In genomic region chr15:81247583-81248340, GRCm38 (mm10) we compare ENCODE assay signal across 9 mouse cellular contexts. TPM values are rescaled to one million over a fixed set of nuclear protein-coding genes. Genes with fewer than 3 reads are reported as not detected.
DNase-seq lines count a peak whose midpoint lies in the region; ATAC-seq and TF ChIP-seq lines count a peak whose summit lies in the region.
"Had no signal": no experiment of that assay in that cellular context is flagged by ENCODE, and none has a peak within 500 bp of the region (broad histone marks: within the 10 kb centered on the region; RNA-seq: fewer than 3 reads in every experiment).

No protein-coding gene starts in this region.

- no peak for TF ChIP-seq CTCF in liver, postnatal 0 days (IDR thresholded peaks at IDR 0.05; ENCODE audit: low read depth)

- H3K4me2 ChIP-seq in liver, embryonic 12.5 days, result peak overlapping the region; percentile 33
- H3K4me2 ChIP-seq in liver, embryonic 11.5 days, result no peak overlapping the region; the same call in 1 of the 2 replicates
- 0 out of 2 replicates have a peak overlapping the region, but pooled peaks have one; percentile 12 for H3K4me2 ChIP-seq in hindbrain, embryonic 14.5 days (replicated peaks)
- H3K4me2 ChIP-seq in liver, postnatal 0 days (ENCODE audit: low read depth, low read length), result peak overlapping the region; percentile 67
- H3K4me2 ChIP-seq: limb, embryonic 12.5 days had no signal

- 25% methylated on average over 13 of the region's 13 CpGs for WGBS in liver, embryonic 12.5 days (ENCODE audit: insufficient replicate concordance)
- 26% methylated on average over 13 of the region's 13 CpGs for WGBS in liver, embryonic 11.5 days
- 48% methylated on average over 13 of the region's 13 CpGs for WGBS in hindbrain, embryonic 14.5 days
- WGBS in liver, postnatal 0 days (ENCODE audit: insufficient replicate concordance), result 11% methylated on average over 13 of the region's 13 CpGs

- H3K9ac ChIP-seq in liver, embryonic 12.5 days, result no peak overlapping the region
- no peak overlapping the region for H3K9ac ChIP-seq in liver, embryonic 11.5 days (ENCODE audit: low read depth, low read length)
- no peak overlapping the region for H3K9ac ChIP-seq in hindbrain, embryonic 14.5 days
- H3K9ac ChIP-seq in liver, postnatal 0 days (replicated peaks), result no peak overlapping the region
- H3K9ac ChIP-seq: limb, embryonic 12.5 days had no signal

- no peak overlapping the region for H3K4me3 ChIP-seq in liver, embryonic 12.5 days
- no peak overlapping the region for H3K4me3 ChIP-seq in liver, embryonic 11.5 days (ENCODE audit: low read depth, low read length)
- no peak overlapping the region for H3K4me3 ChIP-seq in hindbrain, embryonic 14.5 days (replicated peaks; ENCODE audit: low read length)
- H3K4me3 ChIP-seq in liver, postnatal 0 days (ENCODE audit: low read depth, low read length), result peak overlapping the region; percentile 8; the same call in 1 of the 2 replicates
- H3K4me3 ChIP-seq: limb, embryonic 12.5 days had no signal

- TF ChIP-seq EP300 in liver, postnatal 0 days (IDR thresholded peaks at IDR 0.05; ENCODE audit: low read depth), result peak; percentile 65

- H3K9me3 ChIP-seq in liver, embryonic 12.5 days (replicated peaks), result no peaks in the 10 kb centered on the region
- H3K9me3 ChIP-seq in liver, embryonic 11.5 days (ENCODE audit: control insufficient read depth, low read length), result no peaks in the 10 kb centered on the region
- no peaks in the 10 kb centered on the region for H3K9me3 ChIP-seq in hindbrain, embryonic 14.5 days (ENCODE audit: control insufficient read depth, low read length)
- peaks cover 5% of the 10 kb centered on the region; the same call in 1 of the 2 replicates for H3K9me3 ChIP-seq in liver, postnatal 0 days (ENCODE audit: low read length)

- no peaks in the 10 kb centered on the region for H3K36me3 ChIP-seq in liver, embryonic 12.5 days
- no peaks in the 10 kb centered on the region for H3K36me3 ChIP-seq in liver, embryonic 11.5 days (ENCODE audit: control insufficient read depth, insufficient read depth, low read length)
- H3K36me3 ChIP-seq in hindbrain, embryonic 14.5 days (replicated peaks; ENCODE audit: control insufficient read depth, insufficient read depth), result no peaks in the 10 kb centered on the region
- H3K36me3 ChIP-seq in liver, postnatal 0 days (replicated peaks; ENCODE audit: insufficient read depth, low read length), result peaks cover 3% of the 10 kb centered on the region; the same call in 1 of the 2 replicates
- H3K36me3 ChIP-seq: limb, embryonic 12.5 days had no signal

- H3K27me3 ChIP-seq in liver, embryonic 12.5 days (replicated peaks), result no peaks in the 10 kb centered on the region
- H3K27me3 ChIP-seq in liver, embryonic 11.5 days (replicated peaks; ENCODE audit: control insufficient read depth, insufficient read depth, low read length), result no peaks in the 10 kb centered on the region
- H3K27me3 ChIP-seq in hindbrain, embryonic 14.5 days (ENCODE audit: control insufficient read depth, insufficient read depth, low read length), result no peaks in the 10 kb centered on the region
- no peaks in the 10 kb centered on the region for H3K27me3 ChIP-seq in liver, postnatal 0 days (ENCODE audit: insufficient read depth, low read length)
- H3K27me3 ChIP-seq: limb, embryonic 12.5 days had no signal

- no peak overlapping the region for H3K27ac ChIP-seq in liver, embryonic 12.5 days
- H3K27ac ChIP-seq in liver, embryonic 11.5 days (ENCODE audit: low read depth, low read length), result no peak overlapping the region
- peak overlapping the region; percentile 26; the same call in 1 of the 2 replicates for H3K27ac ChIP-seq in hindbrain, embryonic 14.5 days
- peak overlapping the region; percentile 83 for H3K27ac ChIP-seq in liver, postnatal 0 days (ENCODE audit: low read depth)
- H3K27ac ChIP-seq: limb, embryonic 12.5 days had no signal

- ATAC-seq in liver, embryonic 12.5 days, result no peak
- ATAC-seq in liver, embryonic 11.5 days (replicated peaks; ENCODE audit: low FRiP score), result no peak
- ATAC-seq in common myeloid progenitor, adult 5-6 weeks (replicated peaks; ENCODE audit: low read depth, poor library complexity, severe bottlenecking), result 0 out of 2 replicates have a peak, but pooled peaks have one; percentile 39
- ATAC-seq in hindbrain, embryonic 14.5 days (ENCODE audit: low FRiP score), result no peak
- peak; percentile 79 for ATAC-seq in liver, postnatal 0 days

- no peak for DNase-seq in liver, embryonic 11.5 days (ENCODE audit: low spot score)
- no peak for DNase-seq in hindbrain, embryonic 14.5 days (ENCODE audit: low spot score)
- peak; percentile 49 for DNase-seq in liver, postnatal 0 days
- DNase-seq in right cerebral cortex, adult 2 months (ENCODE audit: low spot score in 2 of 2), result no peak
- no peak for DNase-seq in thymus, postnatal 0 days (ENCODE audit: low spot score)
- no peak for DNase-seq in cerebellum, adult 9-10 months

- peaks cover 8% of the 10 kb centered on the region; the same call in 1 of the 2 replicates for H3K4me1 ChIP-seq in liver, embryonic 12.5 days
- no peaks in the 10 kb centered on the region; the same call in 1 of the 2 replicates for H3K4me1 ChIP-seq in liver, embryonic 11.5 days (replicated peaks; ENCODE audit: control insufficient read depth, insufficient read depth, low read length)
- no peaks in the 10 kb centered on the region for H3K4me1 ChIP-seq in hindbrain, embryonic 14.5 days (replicated peaks; ENCODE audit: control insufficient read depth, insufficient read depth, low read length)
- H3K4me1 ChIP-seq in liver, postnatal 0 days (ENCODE audit: insufficient read depth), result peaks cover 13% of the 10 kb centered on the region

RNA-seq across cellular contexts. Expression of gene Mchr1, which starts 12.5 kb away (rescaled TPM):
- 0.19 TPM in 1 of 2 replicates, not detected in the other for polyA plus RNA-seq in liver, embryonic 12.5 days (2016; fragmentation: Nextera tagmentation; extraction: Ambion mirVana)
- 0.12 and 0.29 TPM in 2 replicates for polyA plus RNA-seq in liver, embryonic 11.5 days (2014; fragmentation: Nextera tagmentation; extraction: Ambion mirVana)
- total RNA-seq in common myeloid progenitor, adult 5-6 weeks (2017), result not detected in 2 replicates
- 3.4 and 5.4 TPM in 2 replicates for polyA plus RNA-seq in hindbrain, embryonic 14.5 days (2014; fragmentation: Nextera tagmentation; extraction: Ambion mirVana)
- 0.12 and 0.17 TPM in 2 replicates for polyA plus RNA-seq in liver, postnatal 0 days (2015; fragmentation: Nextera tagmentation; extraction: Ambion mirVana)
- 0.10 and 0.26 TPM in 2 replicates for polyA plus RNA-seq in thymus, postnatal 0 days (2015; fragmentation: Nextera tagmentation; extraction: Ambion mirVana)

RNA-seq across cellular contexts. Expression of gene Mrtfa, which starts 57.2 kb away (rescaled TPM):
- polyA plus RNA-seq in liver, embryonic 12.5 days (2016; fragmentation: Nextera tagmentation; extraction: Ambion mirVana), result 8.0 and 8.7 TPM in 2 replicates
- 18.9 and 20.6 TPM in 2 replicates for polyA plus RNA-seq in liver, embryonic 11.5 days (2014; fragmentation: Nextera tagmentation; extraction: Ambion mirVana)
- total RNA-seq in common myeloid progenitor, adult 5-6 weeks (2017), result 10.5 and 13.8 TPM in 2 replicates
- polyA plus RNA-seq in hindbrain, embryonic 14.5 days (2014; fragmentation: Nextera tagmentation; extraction: Ambion mirVana), result 29.0 and 31.5 TPM in 2 replicates
- 4.3 and 4.5 TPM in 2 replicates for polyA plus RNA-seq in liver, postnatal 0 days (2015; fragmentation: Nextera tagmentation; extraction: Ambion mirVana)
- polyA plus RNA-seq in thymus, postnatal 0 days (2015; fragmentation: Nextera tagmentation; extraction: Ambion mirVana), result 17.3 and 19.0 TPM in 2 replicates

Comparison
In these comparisons a context has a peak if more than half of its experiments do, and no peak if none do; other contexts are left out.
1. ATAC-seq: peak in common myeloid progenitor, adult 5-6 weeks (single experiment) and liver, postnatal 0 days (single experiment); none in liver, embryonic 12.5 days (single experiment), liver, embryonic 11.5 days (single experiment) and hindbrain, embryonic 14.5 days (single experiment).
2. H3K27ac ChIP-seq: peak in hindbrain, embryonic 14.5 days (single experiment) and liver, postnatal 0 days (single experiment); none in liver, embryonic 12.5 days (single experiment) and liver, embryonic 11.5 days (single experiment).